Mouse (Mus musculus) hindbrain, embryonic 10.5 days (tissue): Measurements from ENCODE around the gene Orai1. TPM values are rescaled to one million over a fixed set of nuclear protein-coding genes. Genes with fewer than 3 reads are reported as not detected.
"Not testable (repeated sequence)": the region's sequence is repeated elsewhere in the genome, so short reads cannot be mapped to it uniquely, and the experiment has no call there.

ENCODE experiments used
- DNase-seq: peaks from one replicate; pipeline ENCODE4 v3.0.0-alpha.2; 2017; ENCODE audit warnings: low spot score
- H3K27ac ChIP-seq: fragments of 300-500 bp; sonication (generic); 2 replicates; pipeline ENCODE4 v1.5.1; 2016; ENCODE audit warnings: mild to moderate bottlenecking, moderate library complexity
- H3K27me3 ChIP-seq: fragments of 300-500 bp; sonication (generic); 2 replicates; pipeline ENCODE4 v1.6.1; 2016; ENCODE audit warnings: mild to moderate bottlenecking; ENCODE audit not compliant: poor library complexity, insufficient read depth, severe bottlenecking
- H3K36me3 ChIP-seq: fragments of 300-500 bp; sonication (generic); 2 replicates; pipeline ENCODE4 v1.6.1; 2016; ENCODE audit warnings: mild to moderate bottlenecking, moderate library complexity
- H3K4me1 ChIP-seq: fragments of 300-500 bp; sonication (generic); replicated peaks from 2 replicates; pipeline ENCODE4 v1.6.1; 2016; ENCODE audit warnings: mild to moderate bottlenecking
- H3K4me3 ChIP-seq: fragments of 300-500 bp; sonication (generic); 2 replicates; pipeline ENCODE4 v1.5.1; 2016; ENCODE audit warnings: mild to moderate bottlenecking, moderate library complexity
- H3K9me3 ChIP-seq: fragments of 300-500 bp; sonication (generic); 2 replicates; pipeline ENCODE4 v1.6.1; 2016; ENCODE audit warnings: mild to moderate bottlenecking, moderate library complexity
- WGBS: fragments of 180-500 bp; shearing (Covaris S2); methylation state at CpG from one replicate; pipeline ENCODE4 v1.1.7; 2016; 5-methylcytosine and 5-hydroxymethylcytosine counted together
- polyA plus RNA-seq: library from polyadenylated mRNA; unstranded; fragments of >200 nt; fragmentation: Nextera tagmentation; extraction: Ambion mirVana; gene quantifications from 2 replicates; pipeline ENCODE4 v1.2.1, GENCODE M21; 2016

The Orai1 gene
- polyA plus RNA-seq, 1 experiment from 2014 or later: 10.2 TPM

DNA sequence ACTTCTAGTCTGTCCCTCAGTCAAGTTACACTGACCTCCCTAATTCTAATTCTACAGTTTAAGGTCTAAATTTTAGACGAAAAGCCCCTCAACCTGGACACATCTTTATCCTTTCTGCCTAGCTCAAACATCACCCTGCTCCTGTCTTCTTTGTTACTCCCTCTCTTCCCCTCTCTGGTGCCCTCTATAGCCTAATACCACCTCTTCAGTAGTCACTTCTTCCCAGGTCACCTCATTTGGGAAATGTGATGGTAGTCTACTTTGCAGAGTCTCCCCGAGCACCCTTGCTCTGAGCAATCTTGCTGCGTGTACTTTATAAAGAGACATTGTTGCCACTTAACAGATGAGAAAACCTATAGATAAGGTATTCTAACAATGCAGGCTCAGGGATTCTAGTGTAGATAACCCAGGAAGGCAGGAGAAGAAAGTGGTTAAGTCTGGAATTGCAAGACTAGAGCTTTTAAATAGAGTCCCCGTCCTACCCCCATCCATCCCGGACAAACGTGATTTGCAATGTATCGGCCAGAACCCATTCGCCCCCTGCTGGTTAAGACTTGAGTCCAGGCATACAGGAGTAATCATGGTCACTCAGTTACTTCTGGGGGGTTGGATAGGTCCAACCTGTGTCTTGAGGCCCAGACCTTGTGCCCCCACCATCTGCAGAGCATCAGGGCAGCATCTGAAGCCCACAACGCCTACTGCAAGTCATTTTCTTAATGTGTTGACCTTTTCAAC, 30.9 kb downstream of the Orai1 start:
- Histone ChIP-seq H3K9me3 (no peaks in the 10 kb centered on the region), H3K4me1 (peaks cover 21% of the 10 kb centered on the region)
- peak; percentile 53 for DNase-seq

DNA sequence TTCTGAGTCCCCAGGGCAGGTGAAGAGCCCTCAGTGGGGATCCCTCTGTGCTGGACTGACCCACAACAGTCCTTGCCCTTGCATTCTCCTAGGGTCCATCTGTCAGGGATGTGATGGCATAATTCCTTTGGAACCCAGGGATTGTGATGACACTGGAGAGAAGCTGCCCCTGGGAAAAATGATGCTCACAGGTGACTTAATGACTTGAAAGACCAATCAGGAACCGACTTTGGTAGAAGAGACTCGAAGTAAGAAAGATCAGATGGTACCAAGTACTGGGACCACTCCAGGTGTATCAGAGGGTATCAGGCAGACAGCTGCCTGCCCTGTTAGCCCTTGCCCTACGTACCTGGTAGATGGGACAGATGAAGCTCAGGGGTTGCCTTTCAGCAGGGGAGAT, 32.0 kb downstream of the Orai1 start, which contains the start of gene Morn3:
TSS of gene Morn3 (minus strand) at position 101 of the 400 bp plus-strand sequence.
- 84% methylated on average over 3 of the region's 3 CpGs for WGBS
- peak within 1 kb of the TSS; percentile 54; the same call in 1 of the 2 replicates for H3K27ac ChIP-seq
- H3K27me3 ChIP-seq: no peaks in the 10 kb centered on the region
- peaks cover 16% of the 10 kb centered on the region for H3K4me1 ChIP-seq
- 0 out of 2 replicates have a peak, but pooled peaks cover 3% of the 10 kb centered on the region for H3K9me3 ChIP-seq
- H3K4me3 ChIP-seq: no peak within 1 kb of the TSS
- no peaks in the 10 kb centered on the region for H3K36me3 ChIP-seq
- no peak for DNase-seq

More for the DNA sequence above, 30.9 kb downstream of the Orai1 start:
- 46% methylated on average over 9 of the region's 9 CpGs for WGBS
- Histone ChIP-seq H3K27ac (0 out of 2 replicates have a peak overlapping the region, but pooled peaks have one; percentile 54), H3K36me3 (no peaks in the 10 kb centered on the region), H3K4me3 (no peak overlapping the region), H3K27me3 (no peaks in the 10 kb centered on the region)

DNA sequence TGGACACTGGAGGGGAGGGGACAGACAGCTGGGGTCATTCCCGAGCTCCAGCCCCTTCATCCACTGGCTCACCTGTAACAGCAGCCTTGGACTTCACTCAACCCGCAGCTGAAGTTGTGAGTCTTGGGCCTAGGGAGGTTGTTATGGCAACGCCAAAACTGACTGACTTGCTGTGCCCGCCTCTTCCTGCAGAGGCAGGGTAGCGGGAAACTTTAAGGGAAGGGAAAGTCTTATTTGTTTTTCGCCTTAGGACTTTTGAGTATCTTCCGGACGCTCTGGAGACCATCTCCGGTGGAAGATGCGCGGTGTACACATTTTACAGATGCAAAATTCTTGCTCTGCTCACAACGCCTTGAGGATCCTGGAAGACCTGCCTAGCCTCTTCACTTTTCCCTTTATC, 34.4 kb downstream of the Orai1 start:
- Histone ChIP-seq H3K4me3 (peak overlapping the region; percentile 46), H3K27me3 (no peaks in the 10 kb centered on the region), H3K9me3 (0 out of 2 replicates have a peak, but pooled peaks cover 4% of the 10 kb centered on the region), H3K36me3 (no peaks in the 10 kb centered on the region), H3K27ac (peak overlapping the region; percentile 84), H3K4me1 (peaks cover 16% of the 10 kb centered on the region)
- WGBS: 3% methylated on average over 12 of the region's 12 CpGs
- DNase-seq: peak; percentile 69

DNA sequence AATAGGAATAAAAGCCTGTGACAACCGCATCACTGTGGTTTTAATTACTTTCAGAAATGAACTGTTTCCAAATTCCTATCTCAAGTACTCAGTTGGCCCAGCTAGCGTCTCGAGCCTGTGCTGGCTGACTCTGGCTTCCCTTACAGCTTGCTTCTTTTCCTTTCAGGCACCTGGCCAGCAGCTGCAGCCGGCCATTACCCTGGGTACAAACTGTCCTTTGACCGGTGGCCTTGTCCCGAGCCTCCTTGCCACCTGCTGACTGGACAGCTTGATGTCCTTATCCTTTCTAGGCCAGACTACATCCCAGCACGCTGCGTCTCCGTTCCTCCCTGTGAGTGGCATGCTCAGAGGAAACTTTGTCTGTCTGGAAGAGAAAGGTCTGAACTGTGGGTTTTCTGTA, 36.0 kb downstream of the Orai1 start:
- 87% methylated on average over 9 of the region's 9 CpGs for WGBS
- Histone ChIP-seq H3K4me3 (no peak overlapping the region), H3K4me1 (peaks cover 13% of the 10 kb centered on the region)

DNA sequence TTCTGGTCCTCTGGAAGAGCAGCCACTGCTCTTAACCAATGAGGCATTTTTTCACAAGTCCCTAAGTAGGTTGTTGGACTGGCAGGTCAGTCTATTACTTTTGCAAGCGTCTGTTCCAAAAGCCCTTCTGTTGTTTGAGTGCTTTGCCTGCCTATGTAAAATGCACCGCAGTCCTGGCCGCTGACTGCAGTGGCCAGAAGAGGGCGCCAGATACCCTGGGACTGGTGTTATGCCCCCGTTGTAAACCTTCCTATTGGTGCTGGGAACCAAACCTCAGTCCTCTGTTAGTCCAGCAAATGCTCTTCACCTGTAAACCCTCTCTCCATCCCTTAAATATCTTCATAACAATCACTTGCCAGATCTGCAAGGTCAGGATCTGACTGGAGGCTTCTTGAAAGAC, 36.9 kb downstream of the Orai1 start:
- DNase-seq: no peak
- no peak overlapping the region for H3K4me3 ChIP-seq
- no peak overlapping the region for H3K27ac ChIP-seq
- WGBS: 80% methylated on average over 5 of the region's 5 CpGs
- H3K36me3 ChIP-seq: no peaks in the 10 kb centered on the region
- no peaks in the 10 kb centered on the region for H3K27me3 ChIP-seq
- H3K4me1 ChIP-seq: peaks cover 13% of the 10 kb centered on the region
- H3K9me3 ChIP-seq: 0 out of 2 replicates have a peak, but pooled peaks cover 4% of the 10 kb centered on the region

More for the DNA sequence above, 36.0 kb downstream of the Orai1 start:
- Histone ChIP-seq H3K27me3 (no peaks in the 10 kb centered on the region), H3K27ac (no peak overlapping the region), H3K36me3 (no peaks in the 10 kb centered on the region), H3K9me3 (0 out of 2 replicates have a peak, but pooled peaks cover 4% of the 10 kb centered on the region)
- no peak for DNase-seq

DNA sequence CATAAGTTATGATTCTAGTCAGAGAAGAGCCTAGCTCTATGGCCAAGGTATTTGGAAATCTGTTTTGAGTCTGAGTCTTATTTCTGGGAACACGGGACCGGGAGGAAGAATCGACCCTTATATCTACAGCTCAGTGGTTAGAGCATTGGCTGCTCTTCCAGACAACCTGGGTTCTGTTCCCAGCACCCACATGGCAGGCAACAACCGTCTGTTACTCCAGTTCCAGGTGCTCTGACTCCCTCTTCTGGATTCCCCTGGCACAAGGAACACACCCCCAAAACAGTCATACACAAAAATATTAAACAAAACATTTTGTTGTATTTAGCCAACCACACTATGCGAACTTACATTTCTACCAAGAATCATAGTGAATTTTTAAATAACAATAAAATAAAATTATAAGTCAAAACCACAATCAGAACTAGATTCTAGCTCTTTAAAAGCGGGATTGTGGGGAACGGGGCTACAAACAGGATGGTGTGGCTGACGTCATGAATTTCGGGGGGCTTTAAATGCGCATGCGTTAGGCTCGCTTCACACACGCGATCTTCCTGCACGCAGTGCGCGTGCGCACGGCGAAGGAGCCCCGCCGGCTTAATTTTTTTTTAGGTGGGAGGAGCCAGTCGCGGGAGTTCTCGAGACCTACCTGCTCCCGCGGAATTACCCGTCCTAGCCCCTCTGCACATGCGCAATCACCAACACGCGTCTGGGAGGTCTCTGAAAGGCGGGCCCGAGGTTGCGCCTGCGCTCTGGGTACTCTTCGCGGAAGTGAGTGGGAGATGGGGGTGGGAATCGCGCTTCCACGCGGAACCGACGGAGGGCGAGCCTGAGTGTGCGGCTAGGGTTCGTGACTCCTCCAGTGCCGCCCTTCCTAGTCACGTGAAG, 42.7 kb downstream of the Orai1 start:
- no peaks in the 10 kb centered on the region for H3K27me3 ChIP-seq
- H3K27ac ChIP-seq: peak overlapping the region; percentile 85
- H3K4me3 ChIP-seq: peak overlapping the region; percentile 51
- H3K36me3 ChIP-seq: no peaks in the 10 kb centered on the region
- 8% methylated on average over 48 of the region's 48 CpGs for WGBS
- H3K4me1 ChIP-seq: peaks cover 12% of the 10 kb centered on the region; the same call in 1 of the 2 replicates
- DNase-seq: peak; percentile 100
- H3K9me3 ChIP-seq: no peaks in the 10 kb centered on the region

DNA sequence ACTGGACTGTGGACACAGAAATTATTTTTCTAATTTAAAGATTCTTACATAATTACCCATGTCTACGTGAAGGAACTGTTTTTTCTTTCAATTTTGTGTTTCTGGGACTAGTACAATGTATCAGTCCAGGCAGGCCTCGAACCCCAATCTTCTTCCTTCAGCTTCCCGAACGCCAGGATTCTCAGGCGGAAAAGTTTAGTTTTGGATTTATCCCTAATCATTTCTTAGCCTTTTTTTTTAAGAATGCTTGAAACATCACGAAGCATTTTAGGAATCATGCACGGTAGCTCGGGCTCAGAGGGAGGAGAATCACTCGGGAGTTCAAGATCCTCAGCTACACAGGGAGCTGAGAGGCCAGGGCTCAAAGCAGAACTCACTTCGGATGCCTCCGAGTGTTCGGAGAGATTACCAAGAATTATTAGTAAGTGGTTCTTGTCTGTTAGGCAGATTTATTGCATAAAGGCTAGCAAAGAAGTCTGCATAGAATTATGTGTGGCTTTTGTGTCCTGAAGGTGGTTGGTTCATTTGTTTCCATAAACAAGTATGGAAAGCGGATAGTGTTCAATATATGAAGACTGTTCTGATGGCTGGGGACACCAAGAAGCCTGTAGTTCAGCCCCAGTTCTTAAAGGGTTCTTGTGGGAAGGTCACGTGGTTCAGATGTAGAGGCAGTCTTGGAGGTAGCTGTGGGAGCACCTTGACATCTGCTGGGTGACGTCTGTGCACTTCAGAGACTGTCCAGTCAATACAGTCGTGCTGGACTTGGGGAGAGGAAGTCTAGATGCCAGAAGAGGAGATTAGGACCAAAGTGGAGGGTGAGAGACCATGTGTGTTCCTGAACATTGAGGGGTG, 43.6 kb downstream of the Orai1 start:
- Histone ChIP-seq H3K27me3 (no peaks in the 10 kb centered on the region), H3K4me3 (peak overlapping the region; percentile 51), H3K4me1 (peaks cover 12% of the 10 kb centered on the region; the same call in 1 of the 2 replicates), H3K9me3 (no peaks in the 10 kb centered on the region), H3K27ac (peak overlapping the region; percentile 85), H3K36me3 (no peaks in the 10 kb centered on the region)
- DNase-seq: no peak
- 49% methylated on average over 16 of the region's 16 CpGs for whole genome bisulfite sequencing

DNA sequence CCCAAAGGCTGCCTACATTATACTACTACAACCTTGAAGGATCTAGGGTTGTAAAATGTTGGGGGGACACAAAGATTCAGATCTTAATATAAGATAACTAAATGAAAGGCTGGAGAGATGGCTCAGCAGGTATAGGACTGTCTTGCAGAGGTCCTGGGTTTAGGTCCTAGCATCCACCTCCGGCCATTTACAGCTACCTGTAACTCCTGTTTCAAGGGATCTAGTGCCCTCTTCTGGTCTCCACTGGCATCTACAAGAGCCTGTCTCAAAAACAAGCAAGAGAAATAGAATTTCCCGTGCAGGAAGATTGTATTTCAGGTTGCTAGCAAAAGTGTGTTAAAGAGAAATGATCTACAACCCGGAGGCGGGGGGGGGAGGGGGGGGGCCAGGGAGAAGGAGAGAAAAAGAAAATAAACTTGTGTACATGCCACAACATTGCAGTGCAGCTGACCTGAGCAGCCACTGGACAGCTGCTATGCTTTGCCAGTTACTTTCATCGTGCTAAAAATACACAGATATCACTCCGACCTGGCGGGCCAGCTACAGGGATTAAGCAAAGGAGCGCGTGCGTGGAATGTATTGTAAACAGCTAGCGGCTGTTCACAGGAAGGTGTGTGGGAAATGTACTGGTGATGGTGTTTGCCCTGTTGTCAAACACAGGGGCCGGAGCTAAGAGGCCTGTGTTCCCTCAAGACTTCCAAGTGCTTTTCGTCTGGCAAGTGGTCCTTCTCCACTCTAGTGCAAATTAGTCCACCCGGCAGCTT, 45.1 kb downstream of the Orai1 start:
- Histone ChIP-seq H3K4me3 (no peak overlapping the region), H3K27me3 (no peaks in the 10 kb centered on the region), H3K36me3 (no peaks in the 10 kb centered on the region), H3K9me3 (no peaks in the 10 kb centered on the region), H3K4me1 (peaks cover 12% of the 10 kb centered on the region; the same call in 1 of the 2 replicates), H3K27ac (no peak overlapping the region)
- WGBS: 38% methylated on average over 14 of the region's 14 CpGs
- DNase-seq: no peak

DNA sequence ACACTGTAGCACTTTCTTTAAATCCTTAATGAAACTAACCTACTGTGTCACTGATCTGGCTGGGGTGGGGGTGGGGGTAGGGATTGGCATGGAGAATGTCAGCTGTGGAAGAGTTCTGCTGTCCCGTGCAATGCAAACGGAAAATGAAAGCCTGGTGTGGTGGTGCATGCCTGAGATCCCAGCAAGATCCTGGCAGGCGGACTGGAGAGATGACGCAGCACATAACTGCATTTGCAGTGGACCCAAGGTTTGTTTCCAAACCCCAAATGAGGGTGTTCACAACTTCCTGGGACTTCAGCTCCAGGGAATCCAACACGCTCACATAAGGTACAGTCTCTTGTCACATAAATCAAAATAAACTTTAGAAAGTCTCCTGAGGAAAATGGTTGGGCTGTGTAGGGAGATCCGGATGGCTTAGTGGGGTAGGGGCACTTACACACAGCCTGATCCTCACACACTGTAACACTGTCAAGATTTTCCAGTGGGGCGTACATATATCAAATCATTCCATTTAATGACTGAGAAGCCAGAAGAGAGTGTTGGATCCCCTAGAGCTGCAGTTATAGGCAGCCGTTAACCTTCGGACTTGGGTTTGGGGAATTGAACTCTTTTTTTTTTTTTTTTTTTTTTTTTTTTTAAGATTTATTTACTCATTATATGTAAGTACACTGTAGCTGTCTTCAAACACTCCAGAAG, 46.0 kb downstream of the Orai1 start:
- DNase-seq: no peak
- H3K4me1 ChIP-seq: peaks cover 12% of the 10 kb centered on the region; the same call in 1 of the 2 replicates
- no peak overlapping the region for H3K4me3 ChIP-seq
- 85% methylated on average over 9 of the region's 9 CpGs for WGBS
- H3K27ac ChIP-seq: no peak overlapping the region
- H3K36me3 ChIP-seq: no peaks in the 10 kb centered on the region
- no peaks in the 10 kb centered on the region for H3K9me3 ChIP-seq
- H3K27me3 ChIP-seq: no peaks in the 10 kb centered on the region

DNA sequence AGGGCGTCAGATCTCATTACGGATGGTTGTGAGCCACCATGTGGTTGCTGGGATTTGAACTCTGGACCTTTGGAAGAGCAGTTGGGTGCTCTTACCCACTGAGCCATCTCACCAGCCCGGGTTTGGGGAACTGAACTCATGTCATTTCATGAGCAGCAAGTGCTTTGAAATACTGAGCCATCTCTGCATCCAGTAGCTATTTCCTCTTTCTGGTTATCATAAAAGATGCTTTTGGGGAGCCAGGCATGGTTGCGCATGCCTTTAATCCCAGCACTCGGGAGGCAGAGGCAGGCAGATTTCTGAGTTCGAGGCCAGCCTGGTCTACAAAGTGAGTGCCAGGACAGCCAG, 46.5 kb downstream of the Orai1 start:
- not testable (repeated sequence) for H3K36me3 ChIP-seq, H3K9me3 ChIP-seq, H3K27ac ChIP-seq, H3K27me3 ChIP-seq, DNase-seq, H3K4me3 ChIP-seq
- peaks cover 12% of the 10 kb centered on the region; the same call in 1 of the 2 replicates for H3K4me1 ChIP-seq
- WGBS: 77% methylated on average over 6 of the region's 6 CpGs

DNA sequence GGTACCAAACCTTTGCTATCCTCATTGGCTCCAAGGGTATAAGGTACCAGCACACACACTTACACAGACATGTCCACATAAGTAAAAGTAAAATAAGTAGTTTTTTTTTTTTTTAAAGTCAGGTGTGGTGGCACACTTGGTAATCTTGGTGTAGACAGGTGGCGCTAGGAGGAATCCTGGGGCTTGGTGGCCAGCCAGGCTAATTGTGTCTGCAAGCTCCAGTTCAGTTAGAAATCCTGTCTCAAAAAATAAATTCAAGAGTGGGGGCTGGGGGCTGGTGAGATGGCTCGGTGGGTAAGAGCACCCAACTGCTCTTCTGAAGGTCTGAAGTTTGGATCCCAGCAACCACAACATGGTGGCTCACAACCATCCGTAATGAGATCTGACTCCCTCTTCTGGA, 48.3 kb downstream of the Orai1 start:
- no peak for DNase-seq
- no peaks in the 10 kb centered on the region for H3K36me3 ChIP-seq
- H3K4me1 ChIP-seq: peaks cover 15% of the 10 kb centered on the region; the same call in 1 of the 2 replicates
- WGBS: 90% methylated on average over 3 of the region's 3 CpGs
- no peak overlapping the region for H3K4me3 ChIP-seq
- no peak overlapping the region for H3K27ac ChIP-seq
- no peaks in the 10 kb centered on the region for H3K9me3 ChIP-seq
- H3K27me3 ChIP-seq: no peaks in the 10 kb centered on the region
